Mouse (Mus musculus) liver, embryonic 13.5 days (tissue): ENCODE results near the gene Tpcn1. TPM values are rescaled to one million over a fixed set of nuclear protein-coding genes. Genes with fewer than 3 reads are reported as not detected.
"Not testable (repeated sequence)": the region's sequence is repeated elsewhere in the genome, so short reads cannot be mapped to it uniquely, and the experiment has no call there.

ENCODE experiments used
- ATAC-seq: fragments of 200-750 bp; cut with Nextera tagmentation; 2 replicates; pipeline ENCODE4 v1.8.0; 2017; ENCODE audit warnings: low read depth, mild to moderate bottlenecking, moderate number of reproducible peaks, moderate library complexity
- DNase-seq: peaks from one replicate; pipeline ENCODE4 v3.0.0; 2022
- H3K27ac ChIP-seq: fragments of 300-500 bp; sonication (generic); 2 replicates; pipeline ENCODE4 v1.5.1; 2015; ENCODE audit warnings: moderate library complexity, mild to moderate bottlenecking, inconsistent platforms
- H3K27me3 ChIP-seq: fragments of 300-500 bp; sonication (generic); 2 replicates; pipeline ENCODE4 v1.6.1; 2015; ENCODE audit warnings: mild to moderate bottlenecking, inconsistent platforms
- H3K36me3 ChIP-seq: fragments of 300-500 bp; sonication (generic); 2 replicates; pipeline ENCODE4 v1.6.1; 2015; ENCODE audit warnings: mild to moderate bottlenecking, inconsistent platforms
- H3K4me1 ChIP-seq: fragments of 300-500 bp; sonication (generic); replicated peaks from 2 replicates; pipeline ENCODE4 v1.6.1; 2015; ENCODE audit warnings: inconsistent platforms
- H3K4me2 ChIP-seq: fragments of 300-500 bp; sonication (generic); 2 replicates; pipeline ENCODE4 v1.6.1; 2015; ENCODE audit warnings: inconsistent platforms, mild to moderate bottlenecking, moderate library complexity
- H3K4me3 ChIP-seq: fragments of 300-500 bp; sonication (generic); replicated peaks from 2 replicates; pipeline ENCODE4 v1.5.1; 2015; ENCODE audit warnings: mild to moderate bottlenecking, inconsistent platforms
- H3K9ac ChIP-seq: fragments of 300-500 bp; sonication (generic); 2 replicates; pipeline ENCODE4 v1.6.1; 2015; ENCODE audit warnings: mild to moderate bottlenecking, inconsistent platforms
- H3K9me3 ChIP-seq: fragments of 300-500 bp; sonication (generic); replicated peaks from 2 replicates; pipeline ENCODE4 v1.6.1; 2016; ENCODE audit warnings: inconsistent platforms
- WGBS: fragments of 180-500 bp; shearing (Covaris S2); methylation state at CpG from one replicate; pipeline ENCODE4 v1.1.7; 2015; ENCODE audit not compliant: insufficient replicate concordance; 5-methylcytosine and 5-hydroxymethylcytosine counted together
- polyA plus RNA-seq: library from polyadenylated mRNA; unstranded; fragments of >200 nt; fragmentation: Nextera tagmentation; extraction: Ambion mirVana; gene quantifications from 2 replicates; pipeline ENCODE4 v1.2.1, GENCODE M21; 2015

The Tpcn1 gene
- polyA plus RNA-seq, 1 experiment from 2014 or later = 22.7 TPM

- no peak for ATAC-seq
- Histone ChIP-seq H3K9ac (no peak overlapping the region), H3K4me3 (no peak overlapping the region), H3K9me3 (no peaks in the 10 kb centered on the region), H3K27me3 (no peaks in the 10 kb centered on the region), H3K36me3 (no peaks in the 10 kb centered on the region), H3K4me2 (peak overlapping the region; percentile 32), H3K27ac (no peak overlapping the region), H3K4me1 (peaks cover 35% of the 10 kb centered on the region)
- DNase-seq = no peak
- 56% methylated on average over 9 of the region's 9 CpGs for WGBS
Measured at GRCm38 (mm10) chr5:120505781-120506180, 82.7 kb downstream of the Tpcn1 start.

DNA sequence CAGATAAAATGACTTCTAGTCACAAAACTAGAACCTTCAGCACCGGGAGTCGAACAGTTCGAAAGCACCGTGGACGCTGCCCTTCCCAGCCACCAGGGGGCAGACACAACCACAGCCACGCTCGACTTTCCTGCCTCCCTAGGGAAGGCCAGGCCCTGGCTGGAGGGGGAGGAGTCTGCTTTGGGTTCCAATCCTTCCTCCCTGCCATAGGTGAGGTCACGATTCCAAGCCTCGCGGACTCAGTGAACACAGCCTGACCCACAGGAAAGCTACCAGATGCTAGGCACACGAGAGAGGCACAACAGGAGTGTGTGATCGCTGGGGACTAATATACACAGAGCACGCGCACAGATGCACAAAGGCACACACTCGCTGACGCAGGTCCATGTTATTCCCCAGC is 83.1 kb downstream of the Tpcn1 start:
- H3K4me2 ChIP-seq = peak overlapping the region; percentile 32
- H3K36me3 ChIP-seq = no peaks in the 10 kb centered on the region
- no peak overlapping the region for H3K27ac ChIP-seq
- 0 out of 2 replicates have a peak overlapping the region, but pooled peaks have one; percentile 14 for H3K4me3 ChIP-seq
- H3K9ac ChIP-seq = no peak overlapping the region; the same call in 1 of the 2 replicates
- peaks cover 31% of the 10 kb centered on the region for H3K4me1 ChIP-seq
- ATAC-seq = peak; percentile 40; the same call in 1 of the 2 replicates
- DNase-seq = peak; percentile 69
- H3K9me3 ChIP-seq = no peaks in the 10 kb centered on the region
- H3K27me3 ChIP-seq = no peaks in the 10 kb centered on the region
- WGBS = 19% methylated on average over 16 of the region's 16 CpGs

- Histone ChIP-seq H3K4me1 (peaks cover 29% of the 10 kb centered on the region), H3K4me2 (peak within 1 kb of the TSS; percentile 93), H3K27ac (0 out of 2 replicates have a peak within 1 kb of the TSS, but pooled peaks have one; percentile 19), H3K27me3 (no peaks in the 10 kb centered on the region), H3K9ac (peak within 1 kb of the TSS; percentile 86), H3K4me3 (peak within 1 kb of the TSS; percentile 88), H3K36me3 (no peaks in the 10 kb centered on the region), H3K9me3 (no peaks in the 10 kb centered on the region)
- peak; percentile 73 for DNase-seq
- ATAC-seq = peak; percentile 70
- under 1% methylated on average over 55 of the region's 55 CpGs for WGBS
Measured at GRCm38 (mm10) chr5:120503144-120503795, 85.2 kb downstream of the Tpcn1 start, which contains the start of gene Plbd2. TSS of gene Plbd2 (minus strand) at chr5:120503625.

DNA sequence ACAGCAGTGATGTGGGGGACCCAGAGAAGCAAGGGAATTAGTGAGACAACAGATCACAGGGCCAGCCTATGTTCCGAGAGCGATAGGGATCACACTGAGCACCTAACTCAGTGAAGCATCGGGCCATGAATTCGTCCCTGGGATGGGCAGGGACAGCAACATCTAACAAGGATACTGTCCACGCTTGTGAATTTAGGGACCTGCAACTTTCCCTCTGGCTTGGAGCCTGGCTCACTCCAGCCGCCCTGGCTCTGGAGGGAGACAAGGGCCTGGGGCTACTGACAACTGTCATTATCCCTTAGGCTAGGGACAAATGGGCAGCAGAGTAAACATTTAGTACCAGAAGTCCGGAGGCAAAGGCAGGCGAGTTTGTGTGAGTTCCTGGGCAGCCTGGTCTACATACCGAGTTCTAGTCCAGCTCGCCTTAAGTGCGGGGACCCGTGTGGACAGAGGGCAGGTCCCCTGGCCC is 85.8 kb downstream of the Tpcn1 start:
- Histone ChIP-seq H3K9ac (peak overlapping the region; percentile 86), H3K36me3 (0 out of 2 replicates have a peak, but pooled peaks cover under 1% of the 10 kb centered on the region), H3K4me3 (peak overlapping the region; percentile 88), H3K27me3 (no peaks in the 10 kb centered on the region), H3K4me1 (peaks cover 29% of the 10 kb centered on the region), H3K4me2 (peak overlapping the region; percentile 93), H3K27ac (no peak overlapping the region), H3K9me3 (no peaks in the 10 kb centered on the region)
- no peak for DNase-seq
- no peak for ATAC-seq
- 11% methylated on average over 12 of the region's 12 CpGs for WGBS

DNA sequence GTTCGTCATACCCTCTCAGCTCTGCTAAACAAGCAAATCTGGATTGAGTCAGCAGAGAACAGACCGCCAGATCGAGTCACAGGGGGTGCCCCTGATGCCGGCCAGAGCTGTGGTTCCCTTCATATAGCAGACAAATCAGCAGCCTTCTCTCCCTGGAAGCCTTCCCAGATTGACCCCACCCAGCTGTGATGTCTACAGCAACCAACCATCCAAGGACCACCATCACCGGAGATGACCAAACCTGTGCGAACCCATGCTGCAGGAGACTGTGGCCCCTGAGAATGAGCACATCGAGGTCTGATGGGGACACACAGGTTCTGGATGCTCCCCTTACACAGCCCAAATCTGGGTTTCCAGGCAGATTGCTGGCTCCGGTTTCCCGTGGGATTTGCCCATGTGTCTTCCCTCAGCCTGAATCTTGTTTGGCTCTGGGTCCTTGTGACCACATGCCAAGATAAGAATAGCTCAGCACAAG is 86.3 kb downstream of the Tpcn1 start:
- peak overlapping the region; percentile 88 for H3K4me3 ChIP-seq
- peak overlapping the region; percentile 93 for H3K4me2 ChIP-seq
- peak overlapping the region; percentile 86 for H3K9ac ChIP-seq
- no peaks in the 10 kb centered on the region for H3K9me3 ChIP-seq
- DNase-seq = no peak
- WGBS = 57% methylated on average over 9 of the region's 9 CpGs
- 0 out of 2 replicates have a peak, but pooled peaks cover 3% of the 10 kb centered on the region for H3K36me3 ChIP-seq
- no peaks in the 10 kb centered on the region for H3K27me3 ChIP-seq
- no peak overlapping the region for H3K27ac ChIP-seq
- peaks cover 29% of the 10 kb centered on the region for H3K4me1 ChIP-seq
- no peak for ATAC-seq

DNA sequence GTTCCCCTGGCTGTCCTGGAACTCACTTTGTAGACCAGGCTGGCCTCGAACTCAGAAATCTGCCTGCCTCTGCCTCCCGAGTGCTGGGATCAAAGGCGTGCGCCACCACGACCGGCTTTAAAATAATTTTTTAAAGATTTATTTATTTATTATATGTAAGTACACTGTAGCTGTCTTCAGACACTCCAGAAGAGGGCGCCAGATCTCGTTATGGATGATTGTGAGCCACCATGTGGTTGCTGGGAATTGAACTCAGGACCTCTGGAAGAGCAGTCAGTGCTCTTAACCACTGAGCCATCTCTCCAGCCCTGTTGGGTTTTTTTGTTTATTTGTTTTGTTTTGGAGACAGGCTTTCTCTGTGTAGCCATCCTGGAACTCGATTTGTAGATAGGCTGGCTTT is 87.9 kb downstream of the Tpcn1 start:
- H3K9ac ChIP-seq, H3K36me3 ChIP-seq, H3K4me2 ChIP-seq, H3K27me3 ChIP-seq, ATAC-seq, H3K9me3 ChIP-seq, H3K4me3 ChIP-seq, DNase-seq, H3K27ac ChIP-seq: not testable (repeated sequence)
- H3K4me1 ChIP-seq = peaks cover 26% of the 10 kb centered on the region
- 70% methylated on average over 9 of the region's 9 CpGs for WGBS

DNA sequence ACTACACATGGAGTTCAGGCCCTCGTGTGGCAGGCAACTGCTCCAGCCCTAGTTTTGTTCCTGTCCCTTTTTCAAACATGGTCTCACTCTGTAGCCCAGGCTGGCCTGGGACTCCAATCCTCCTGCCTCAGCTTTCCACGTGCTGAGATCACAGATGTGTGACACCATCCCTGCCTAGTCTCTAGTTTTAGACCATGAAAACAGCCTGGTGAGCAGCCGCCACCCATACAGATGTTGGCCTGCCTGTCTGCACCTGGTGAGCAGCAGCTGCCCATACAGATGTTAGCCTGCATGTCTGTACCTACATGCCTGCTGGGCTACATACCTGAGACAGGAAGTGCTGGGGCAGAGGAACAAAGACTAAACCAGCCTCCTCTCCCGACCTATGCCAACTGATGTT is 89.3 kb downstream of the Tpcn1 start:
- ATAC-seq (no peak), DNase-seq (no peak)
- peaks cover 3% of the 10 kb centered on the region; the same call in 1 of the 2 replicates for H3K36me3 ChIP-seq
- peaks cover 18% of the 10 kb centered on the region for H3K4me1 ChIP-seq
- no peaks in the 10 kb centered on the region for H3K9me3 ChIP-seq
- H3K27me3 ChIP-seq = no peaks in the 10 kb centered on the region
- WGBS = 66% methylated on average over 4 of the region's 4 CpGs
- no peak overlapping the region for H3K4me2 ChIP-seq
- H3K27ac ChIP-seq = no peak overlapping the region
- no peak overlapping the region for H3K9ac ChIP-seq
- no peak overlapping the region for H3K4me3 ChIP-seq

DNA sequence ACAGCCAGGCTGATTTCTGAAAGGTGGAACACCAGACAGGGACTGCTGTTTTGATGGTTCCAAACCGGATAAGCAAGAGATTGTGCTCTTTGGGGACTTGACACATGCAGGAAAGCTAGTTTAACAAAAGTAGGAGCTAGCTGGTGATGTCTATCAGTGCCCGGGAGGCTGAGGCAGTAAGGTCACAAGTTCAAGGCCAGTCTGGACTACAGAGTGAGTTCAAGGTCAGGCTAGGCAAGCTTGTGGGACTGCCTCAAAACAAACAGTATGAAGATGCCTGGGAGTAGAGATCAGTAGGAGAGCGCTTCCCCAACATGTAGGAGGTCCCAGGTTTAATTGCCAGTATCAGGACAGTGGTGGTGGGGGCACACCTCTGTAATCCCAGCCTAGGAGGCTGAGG is 91.4 kb downstream of the Tpcn1 start:
- Histone ChIP-seq H3K9me3 (no peaks in the 10 kb centered on the region), H3K27ac (no peak overlapping the region), H3K4me1 (peaks cover 7% of the 10 kb centered on the region)

GRCm38 (mm10) chr5:120495703-120496226 is 92.7 kb downstream of the Tpcn1 start:
- H3K27me3 ChIP-seq = no peaks in the 10 kb centered on the region
- no peak for ATAC-seq
- H3K9ac ChIP-seq = no peak overlapping the region
- DNase-seq = no peak
- 80% methylated on average over 13 of the region's 13 CpGs for WGBS
- H3K9me3 ChIP-seq = no peaks in the 10 kb centered on the region
- peaks cover 9% of the 10 kb centered on the region for H3K36me3 ChIP-seq
- no peaks in the 10 kb centered on the region for H3K4me1 ChIP-seq
- no peak overlapping the region for H3K27ac ChIP-seq
- no peak overlapping the region for H3K4me2 ChIP-seq
- H3K4me3 ChIP-seq = no peak overlapping the region

More for the DNA sequence above, 91.4 kb downstream of the Tpcn1 start:
- ATAC-seq (no peak), DNase-seq (no peak)
- H3K4me2 ChIP-seq = no peak overlapping the region
- H3K4me3 ChIP-seq = no peak overlapping the region
- WGBS = 73% methylated on average over 3 of the region's 3 CpGs
- peaks cover 9% of the 10 kb centered on the region for H3K36me3 ChIP-seq
- H3K9ac ChIP-seq = no peak overlapping the region
- H3K27me3 ChIP-seq = no peaks in the 10 kb centered on the region

- Histone ChIP-seq H3K9me3 (no peaks in the 10 kb centered on the region), H3K36me3 (peaks cover 9% of the 10 kb centered on the region), H3K9ac (no peak overlapping the region), H3K27me3 (no peaks in the 10 kb centered on the region), H3K4me2 (no peak overlapping the region), H3K4me3 (no peak overlapping the region), H3K27ac (no peak overlapping the region), H3K4me1 (no peaks in the 10 kb centered on the region)
- ATAC-seq (no peak), DNase-seq (no peak)
- WGBS = 71% methylated on average over 10 of the region's 10 CpGs
Measured at GRCm38 (mm10) chr5:120495064-120495702, 93.3 kb downstream of the Tpcn1 start.

DNA sequence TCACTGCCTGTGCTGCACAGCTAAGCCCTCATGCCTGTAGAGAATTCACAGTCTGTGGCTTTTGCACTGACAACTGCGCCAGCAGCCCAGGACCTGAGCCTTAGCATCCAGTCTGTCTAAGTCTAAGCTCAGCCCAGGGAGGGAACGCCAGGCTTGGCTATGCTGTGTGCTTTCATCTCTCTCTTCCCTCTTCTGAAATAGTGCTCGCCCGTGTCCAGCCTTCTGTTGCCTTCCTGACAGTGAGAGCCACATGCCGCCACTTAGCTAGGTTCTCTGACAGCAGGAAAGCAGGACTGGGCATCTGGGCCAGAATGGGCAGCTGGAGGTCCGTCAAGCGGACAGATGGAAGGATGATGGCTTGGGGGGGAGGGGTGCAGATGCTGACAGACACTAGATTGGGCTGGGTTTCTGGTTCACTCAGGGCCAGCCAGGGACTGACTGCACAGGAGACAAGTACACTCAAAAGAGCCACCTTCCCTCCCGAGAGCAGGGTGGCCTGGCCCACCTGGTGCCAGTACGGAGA is 94.5 kb downstream of the Tpcn1 start:
- no peak overlapping the region for H3K4me2 ChIP-seq
- no peaks in the 10 kb centered on the region for H3K9me3 ChIP-seq
- H3K4me1 ChIP-seq = no peaks in the 10 kb centered on the region
- no peaks in the 10 kb centered on the region for H3K27me3 ChIP-seq
- 86% methylated on average over 9 of the region's 9 CpGs for WGBS
- ATAC-seq (no peak), DNase-seq (no peak)
- no peak overlapping the region for H3K27ac ChIP-seq
- peaks cover 15% of the 10 kb centered on the region for H3K36me3 ChIP-seq
- H3K9ac ChIP-seq = no peak overlapping the region
- H3K4me3 ChIP-seq = no peak overlapping the region
